Mouse (Mus musculus) layer of hippocampus, adult 6 months (tissue): ENCODE measurements around the gene Apoc2. TPM values are rescaled to one million over a fixed set of nuclear protein-coding genes. Genes with fewer than 3 reads are reported as not detected.

Source experiments
- long read RNA-seq, 2 experiments: library from polyadenylated mRNA; unstranded; transcript quantifications; one replicate each; pipeline ENCODE4 v2.0.0; 2019 to 2020
- polyA plus RNA-seq: library from polyadenylated mRNA; unstranded; fragments of <200 nt; fragmentation: Nextera tagmentation; gene quantifications from 2 replicates; pipeline ENCODE4 v1.2.3, GENCODE M21; 2021

Gene Apoc2
- polyA plus RNA-seq = not detected in 2 replicates
- long read RNA-seq, experiment 1 = 0 reads
- long read RNA-seq, experiment 2 = 0 reads

GRCm38 (mm10) chr7:19677872-19678271 lies at the start of gene Apoc2:
TSS of gene Apoc2 (minus strand) at chr7:19677941.

DNA sequence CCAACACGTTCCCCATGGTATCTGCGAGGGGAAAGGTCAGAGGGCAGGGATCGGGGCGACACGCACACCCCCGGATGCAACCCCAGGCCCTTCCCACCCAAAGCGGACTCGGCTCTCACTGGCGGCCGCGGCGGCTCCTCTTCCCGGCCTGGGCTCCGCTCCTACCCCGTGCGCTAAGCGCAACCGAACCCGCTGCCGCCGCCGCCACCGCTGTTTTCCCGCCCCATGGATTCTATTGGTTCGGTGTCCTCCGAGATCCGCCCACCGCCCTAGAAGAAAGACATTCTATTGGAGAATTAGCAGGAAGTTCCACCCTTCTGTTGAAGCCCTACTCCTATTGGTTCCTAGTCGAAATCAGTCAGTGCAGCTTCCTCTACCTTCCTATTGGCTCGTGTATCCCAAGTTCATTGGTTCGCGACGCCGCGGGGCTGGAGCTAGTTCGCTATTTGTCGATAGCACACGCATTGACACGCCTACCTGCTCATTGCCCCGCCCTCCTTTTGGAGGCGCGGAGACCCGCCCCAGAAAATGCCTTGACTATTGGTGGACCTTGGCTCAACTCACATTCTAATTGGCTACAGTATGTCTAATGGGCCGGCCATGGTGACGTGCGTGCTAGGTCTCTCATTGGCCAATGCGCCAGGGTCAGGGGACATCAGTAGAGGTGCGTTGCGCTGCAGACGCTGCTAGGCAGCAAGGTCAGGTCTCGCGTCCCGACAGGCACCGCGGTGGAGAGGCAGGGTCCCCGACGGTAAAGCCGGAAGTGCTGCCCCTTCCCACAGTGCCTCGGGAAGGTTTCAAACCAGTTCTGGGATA lies 37.7 kb upstream of the Apoc2 start, which contains the start of gene Tomm40:
TSS of gene Tomm40 (minus strand) at position 200 of the 816 bp plus-strand sequence.

GRCm38 (mm10) chr7:19698907-19699826 lies 21.4 kb upstream of the Apoc2 start, which contains the start of gene Apoe:
TSS of gene Apoe (minus strand) at chr7:19699188.

GRCm38 (mm10) chr7:19691873-19692865 lies 14.4 kb upstream of the Apoc2 start, which contains the start of gene Apoc1:
TSS of gene Apoc1 (minus strand) at chr7:19692660.

DNA sequence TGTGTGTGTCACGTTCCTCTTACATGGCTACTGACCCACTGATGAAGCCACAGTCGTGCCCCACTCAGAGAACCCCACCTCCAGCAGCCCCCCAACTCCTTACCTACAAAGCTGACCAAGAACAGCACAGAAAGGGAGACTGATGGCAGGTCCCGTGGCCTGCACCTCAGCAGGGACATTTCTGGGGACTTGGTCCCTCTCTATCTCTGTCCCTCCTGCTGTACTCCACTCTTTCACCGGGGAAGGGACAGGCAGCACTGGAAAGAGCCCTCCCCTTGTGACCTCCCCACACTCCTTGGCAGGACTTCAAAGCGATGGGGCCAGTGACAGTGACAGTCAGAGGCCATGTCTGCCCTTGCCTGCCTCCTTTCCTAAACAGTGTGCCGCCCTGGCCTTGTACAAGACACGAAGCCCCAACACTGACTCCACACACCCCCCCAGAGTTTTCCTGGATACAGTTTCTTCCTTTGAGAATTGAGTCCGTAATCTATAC lies 3.5 kb upstream of the Apoc2 start, which contains the start of the genes Gm44805 and Apoc4:
TSS of gene Gm44805 (minus strand) at position 222 of the 493 bp plus-strand sequence.
TSS of gene Apoc4 (minus strand) at position 278 of the 493 bp plus-strand sequence.

DNA sequence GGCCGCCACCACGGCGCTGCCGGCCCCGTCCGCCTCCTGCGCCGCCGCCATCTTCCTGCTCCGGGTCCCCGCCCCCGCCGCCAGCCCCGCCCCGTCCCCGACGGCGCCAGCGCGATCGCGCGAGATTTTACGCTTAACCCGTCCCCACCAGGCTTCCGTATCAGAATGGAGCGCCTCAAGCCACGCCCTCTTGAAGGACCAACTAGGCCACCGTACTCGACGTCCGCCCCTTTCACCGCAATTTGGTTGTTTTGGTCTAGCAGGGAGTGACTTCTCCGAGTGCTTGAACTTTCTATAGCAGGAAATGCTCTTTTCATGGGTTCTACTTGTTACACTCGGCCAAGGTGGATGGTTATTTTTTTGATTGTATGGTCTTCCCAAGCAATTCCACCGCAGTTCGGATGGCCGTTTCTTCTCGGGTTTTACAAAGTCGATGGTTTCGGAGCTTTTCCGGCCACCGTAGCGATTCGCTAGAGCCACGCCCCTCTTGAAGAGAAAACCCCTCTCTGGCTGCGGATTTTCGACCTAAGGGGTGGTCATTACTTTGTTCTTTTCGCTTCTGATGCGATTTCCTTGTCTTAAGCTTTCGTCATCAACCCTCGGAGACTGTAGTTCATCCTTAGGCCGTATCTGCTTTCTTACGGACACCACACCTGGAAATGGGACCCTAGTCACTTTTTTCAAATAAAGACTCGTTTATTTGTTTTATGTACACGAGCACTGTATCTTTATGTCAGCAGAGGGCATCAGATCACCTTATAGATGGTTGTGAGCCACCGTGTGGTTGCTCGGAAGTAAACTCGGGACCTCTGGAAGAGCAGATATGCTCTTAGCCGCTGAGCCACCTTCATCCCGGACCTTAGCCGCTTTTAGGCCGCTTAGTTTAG lies 12.5 kb downstream of the Apoc2 start, which contains the start of gene Clptm1:
TSS of gene Clptm1 (minus strand) at position 79 of the 887 bp plus-strand sequence.

GRCm38 (mm10) chr7:19629361-19629734 lies 48.4 kb downstream of the Apoc2 start, which contains the start of gene Relb:
TSS of gene Relb (minus strand) at chr7:19629438.

Other genes starting within 250 kb of the Apoc2 start
- 6.5 and 8.2 TPM in 2 replicates for gene Mark4, start 219.1 kb downstream of the Apoc2 start, polyA plus RNA-seq
- 0.30 and 0.44 TPM in 2 replicates for gene Exoc3l2, start 214.6 kb downstream of the Apoc2 start, polyA plus RNA-seq
- 4.2 TPM in 2 replicates for gene Bloc1s3, start 169.6 kb downstream of the Apoc2 start, polyA plus RNA-seq
- 39.0 and 48.4 TPM in 2 replicates for gene Trappc6a, start 169.5 kb downstream of the Apoc2 start, polyA plus RNA-seq
- gene Nkpd1, start 160.1 kb downstream of the Apoc2 start, polyA plus RNA-seq = 1.1 and 1.4 TPM in 2 replicates
- gene Ppp1r37, start 114.9 kb downstream of the Apoc2 start, polyA plus RNA-seq = 1.7 and 2.4 TPM in 2 replicates
- 0.60 and 1.7 TPM in 2 replicates for gene Zfp296, start 100.7 kb downstream of the Apoc2 start, polyA plus RNA-seq
- gene Gemin7, start 100.3 kb downstream of the Apoc2 start, polyA plus RNA-seq = 136 and 146 TPM in 2 replicates
- gene Clasrp, start 73.5 kb downstream of the Apoc2 start, polyA plus RNA-seq = 8.7 and 9.9 TPM in 2 replicates
- 10.4 and 11.2 TPM in 2 replicates for gene Relb, start 48.5 kb downstream of the Apoc2 start, polyA plus RNA-seq
- 102 and 108 TPM in 2 replicates for gene Clptm1, start 12.9 kb downstream of the Apoc2 start, polyA plus RNA-seq
- not detected in 2 replicates for gene Gm44805, start 3.5 kb upstream of the Apoc2 start, polyA plus RNA-seq
- gene Apoc4, start 3.5 kb upstream of the Apoc2 start, polyA plus RNA-seq = not detected in 2 replicates
- 6.6 and 10.7 TPM in 2 replicates for gene Apoc1, start 14.7 kb upstream of the Apoc2 start, polyA plus RNA-seq
- gene Apoe, start 21.2 kb upstream of the Apoc2 start, polyA plus RNA-seq = 9,624 and 9,681 TPM in 2 replicates
- gene Tomm40, start 37.5 kb upstream of the Apoc2 start, polyA plus RNA-seq = 158 and 171 TPM in 2 replicates
- gene Nectin2, start 72.5 kb upstream of the Apoc2 start, polyA plus RNA-seq = 4.7 and 6.5 TPM in 2 replicates
- gene Bcam, start 93.1 kb upstream of the Apoc2 start, polyA plus RNA-seq = 8.8 and 9.8 TPM in 2 replicates
- 0.11 TPM in 1 of 2 replicates, not detected in the other for gene Cblc, start 118.9 kb upstream of the Apoc2 start, polyA plus RNA-seq
- 0.46 and 0.52 TPM in 2 replicates for gene Bcl3, start 144.8 kb upstream of the Apoc2 start, polyA plus RNA-seq
- 3.9 and 5.1 TPM in 2 replicates for gene Gm19345, start 174.1 kb upstream of the Apoc2 start, polyA plus RNA-seq
- 0.13 TPM in 1 of 2 replicates, not detected in the other for gene Ceacam16, start 183.4 kb upstream of the Apoc2 start, polyA plus RNA-seq
- gene Ceacam19, start 210.0 kb upstream of the Apoc2 start, polyA plus RNA-seq = not detected in 2 replicates
- gene Pvr, start 243.2 kb upstream of the Apoc2 start, polyA plus RNA-seq = 1.6 and 1.9 TPM in 2 replicates